In genomic region chr16:24090981-24091380, GRCm38 (mm10) we compare ENCODE assay signal across 21 mouse cellular contexts.
A peak's percentile ranks its signal among the peaks of the same experiment; 100 is the strongest.
DNase-seq lines count a peak whose midpoint lies in the region; ATAC-seq lines count a peak whose summit lies in the region.
"Had no signal": no experiment of that assay in that cellular context is flagged by ENCODE, and none has a peak within 500 bp of the region (broad histone marks: within the 10 kb centered on the region; RNA-seq: fewer than 3 reads in every experiment).

No protein-coding gene starts in this region.

- H3K36me3 ChIP-seq in intestine, embryonic 14.5 days (ENCODE audit: control insufficient read depth, insufficient read depth, low read length): no peaks in the 10 kb centered on the region
- H3K36me3 ChIP-seq in intestine, embryonic 15.5 days: no peaks in the 10 kb centered on the region
- no peaks in the 10 kb centered on the region for H3K36me3 ChIP-seq in liver, embryonic 15.5 days (replicated peaks)
- no peaks in the 10 kb centered on the region for H3K36me3 ChIP-seq in liver, embryonic 11.5 days (ENCODE audit: control insufficient read depth, insufficient read depth, low read length)
- H3K36me3 ChIP-seq: embryonic facial prominence, embryonic 10.5 days; embryonic facial prominence, embryonic 12.5 days; G1E had no signal

- H3K27me3 ChIP-seq in intestine, embryonic 14.5 days (replicated peaks; ENCODE audit: control insufficient read depth, insufficient read depth, low read length): no peaks in the 10 kb centered on the region
- no peaks in the 10 kb centered on the region for H3K27me3 ChIP-seq in intestine, embryonic 15.5 days (replicated peaks)
- H3K27me3 ChIP-seq in liver, embryonic 15.5 days: no peaks in the 10 kb centered on the region
- H3K27me3 ChIP-seq in liver, embryonic 11.5 days (replicated peaks; ENCODE audit: control insufficient read depth, insufficient read depth, low read length): no peaks in the 10 kb centered on the region
- H3K27me3 ChIP-seq: embryonic facial prominence, embryonic 12.5 days; forebrain, embryonic 13.5 days; Patski had no signal

- H3K9me3 ChIP-seq in intestine, embryonic 14.5 days (ENCODE audit: control insufficient read depth, low read length): no peaks in the 10 kb centered on the region
- no peaks in the 10 kb centered on the region for H3K9me3 ChIP-seq in intestine, embryonic 15.5 days
- H3K9me3 ChIP-seq in liver, embryonic 15.5 days (replicated peaks): no peaks in the 10 kb centered on the region
- H3K9me3 ChIP-seq in liver, embryonic 11.5 days (ENCODE audit: control insufficient read depth, low read length): no peaks in the 10 kb centered on the region
- H3K9me3 ChIP-seq: embryonic facial prominence, embryonic 10.5 days; embryonic facial prominence, embryonic 12.5 days; forebrain, embryonic 13.5 days had no signal

- no peak overlapping the region for H3K27ac ChIP-seq in intestine, embryonic 14.5 days (ENCODE audit: low read depth)
- H3K27ac ChIP-seq in intestine, embryonic 15.5 days: no peak overlapping the region
- H3K27ac ChIP-seq in liver, embryonic 15.5 days (replicated peaks): 0 out of 2 replicates have a peak overlapping the region, but pooled peaks have one; percentile 1
- no peak overlapping the region for H3K27ac ChIP-seq in liver, embryonic 11.5 days (ENCODE audit: low read depth, low read length)
- H3K27ac ChIP-seq: embryonic facial prominence, embryonic 10.5 days; embryonic facial prominence, embryonic 12.5 days; forebrain, embryonic 13.5 days had no signal

- 70% methylated on average over 4 of the region's 4 CpGs for WGBS in intestine, embryonic 14.5 days
- WGBS in intestine, embryonic 15.5 days: 69% methylated on average over 4 of the region's 4 CpGs
- 53% methylated on average over 4 of the region's 4 CpGs for WGBS in liver, embryonic 15.5 days (ENCODE audit: insufficient replicate concordance)
- 74% methylated on average over 4 of the region's 4 CpGs for WGBS in liver, embryonic 11.5 days

- H3K4me1 ChIP-seq in intestine, embryonic 14.5 days (replicated peaks; ENCODE audit: control insufficient read depth, insufficient read depth, low read length): no peaks in the 10 kb centered on the region
- H3K4me1 ChIP-seq in intestine, embryonic 15.5 days (replicated peaks): no peaks in the 10 kb centered on the region
- peaks cover 15% of the 10 kb centered on the region; the same call in 1 of the 2 replicates for H3K4me1 ChIP-seq in liver, embryonic 15.5 days (replicated peaks)
- H3K4me1 ChIP-seq in liver, embryonic 11.5 days (replicated peaks; ENCODE audit: control insufficient read depth, insufficient read depth, low read length): no peaks in the 10 kb centered on the region
- H3K4me1 ChIP-seq: embryonic facial prominence, embryonic 10.5 days; embryonic facial prominence, embryonic 12.5 days; forebrain, embryonic 13.5 days had no signal

- no peak overlapping the region for H3K4me3 ChIP-seq in intestine, embryonic 14.5 days (ENCODE audit: low read depth, low read length)
- no peak overlapping the region for H3K4me3 ChIP-seq in intestine, embryonic 15.5 days (replicated peaks)
- H3K4me3 ChIP-seq in liver, embryonic 15.5 days (replicated peaks): no peak overlapping the region
- H3K4me3 ChIP-seq in liver, embryonic 11.5 days (ENCODE audit: low read depth, low read length): no peak overlapping the region
- H3K4me3 ChIP-seq: embryonic facial prominence, embryonic 10.5 days; embryonic facial prominence, embryonic 12.5 days; forebrain, embryonic 13.5 days had no signal

- DNase-seq in heart, adult 11 months: peak; percentile 24
- DNase-seq in heart, adult 18-20 months: no peak
- DNase-seq in intestine, embryonic 14.5 days (ENCODE audit: low spot score): peak; percentile 15
- no peak for DNase-seq in liver, embryonic 11.5 days (ENCODE audit: low spot score)
- DNase-seq in yolk sac, embryonic 10.5 days (ENCODE audit: low spot score): peak; percentile 51
- DNase-seq: adrenal gland, adult 8-10 months; adrenal gland, postnatal 36 days; B cell, adult 2 months; cerebellum, adult 11-12 months; cerebellum, adult 9-10 months; cerebellum, postnatal 10 days; cerebellum, postnatal 25 days had no signal

- H3K9ac ChIP-seq in intestine, embryonic 14.5 days (ENCODE audit: low read length): no peak overlapping the region
- no peak overlapping the region for H3K9ac ChIP-seq in intestine, embryonic 15.5 days
- H3K9ac ChIP-seq in liver, embryonic 15.5 days: no peak overlapping the region
- no peak overlapping the region for H3K9ac ChIP-seq in liver, embryonic 11.5 days (ENCODE audit: low read depth, low read length)
- H3K9ac ChIP-seq: embryonic facial prominence, embryonic 12.5 days; forebrain, embryonic 13.5 days had no signal

- ATAC-seq in intestine, embryonic 14.5 days (replicated peaks; ENCODE audit: low FRiP score, low TSS enrichment, low read depth): no peak
- ATAC-seq in intestine, embryonic 15.5 days: no peak
- ATAC-seq in liver, embryonic 15.5 days (ENCODE audit: insufficient read depth): no peak
- no peak for ATAC-seq in liver, embryonic 11.5 days (replicated peaks; ENCODE audit: low FRiP score)
- ATAC-seq: activated CD4-positive, CD25-positive, alpha-beta regulatory T cell, adult 4 months; CD4-positive, CD25-positive, alpha-beta regulatory T cell, adult 4 months; forebrain, embryonic 13.5 days; Patski had no signal

- H3K4me2 ChIP-seq in intestine, embryonic 14.5 days (ENCODE audit: low read length): no peak overlapping the region
- no peak overlapping the region for H3K4me2 ChIP-seq in intestine, embryonic 15.5 days (replicated peaks)
- no peak overlapping the region for H3K4me2 ChIP-seq in liver, embryonic 15.5 days
- no peak overlapping the region for H3K4me2 ChIP-seq in liver, embryonic 11.5 days
- H3K4me2 ChIP-seq: embryonic facial prominence, embryonic 12.5 days; forebrain, embryonic 13.5 days had no signal

Comparison
In these comparisons a context has a peak if more than half of its experiments do, and no peak if none do; other contexts are left out.
1. DNase-seq: peak in heart, adult 11 months (single experiment), intestine, embryonic 14.5 days (single experiment) and yolk sac, embryonic 10.5 days (single experiment); none in heart, adult 18-20 months (0 of 2) and liver, embryonic 11.5 days (single experiment).